Mouse (Mus musculus) embryonic facial prominence, embryonic 14.5 days (tissue): ENCODE measurements at regions not wholly inside any gene's neighbourhood (a gene's known extent, or its start where the extent isn't known, plus 50 kb on each side); places are given as distances from the start of the nearest gene placed in this dataset.
A peak's percentile ranks its signal among the peaks of the same experiment; 100 is the strongest.

ENCODE experiments used
- ATAC-seq: fragments of 200-750 bp; cut with Nextera tagmentation; 2 replicates; pipeline ENCODE4 v1.8.0; 2017; ENCODE audit warnings: low read depth, moderate number of reproducible peaks, moderate TSS enrichment
- DNase-seq: peaks from one replicate; pipeline ENCODE4 v3.0.0-alpha.2; 2015; ENCODE audit warnings: low spot score
- H3K27ac ChIP-seq: fragments of 300-500 bp; sonication (generic); replicated peaks from 2 replicates; pipeline ENCODE4 v1.5.1; 2014; ENCODE audit warnings: low read depth, mild to moderate bottlenecking, low read length, moderate library complexity
- H3K27me3 ChIP-seq: fragments of 300-500 bp; sonication (generic); replicated peaks from 2 replicates; pipeline ENCODE4 v1.6.1; 2014; ENCODE audit warnings: low read length; ENCODE audit not compliant: control insufficient read depth, insufficient read depth
- H3K36me3 ChIP-seq: fragments of 300-500 bp; sonication (generic); 2 replicates; pipeline ENCODE4 v1.6.1; 2014; ENCODE audit warnings: low read length, mixed read lengths; ENCODE audit not compliant: control insufficient read depth, insufficient read depth
- H3K4me1 ChIP-seq: fragments of 300-500 bp; sonication (generic); 2 replicates; pipeline ENCODE4 v1.6.1; 2014; ENCODE audit warnings: antibody characterized with exemption, low read length; ENCODE audit not compliant: control insufficient read depth, insufficient read depth
- H3K4me2 ChIP-seq: fragments of 300-500 bp; sonication (generic); 2 replicates; pipeline ENCODE4 v1.6.1; 2014; ENCODE audit warnings: low read depth, mild to moderate bottlenecking, low read length, moderate library complexity, mixed read lengths
- H3K4me3 ChIP-seq: fragments of 300-500 bp; sonication (generic); 2 replicates; pipeline ENCODE4 v1.5.1; 2014; ENCODE audit warnings: low read depth, mild to moderate bottlenecking, low read length
- H3K9ac ChIP-seq: fragments of 300-500 bp; sonication (generic); 2 replicates; pipeline ENCODE4 v1.6.1; 2014; ENCODE audit warnings: low read depth, mild to moderate bottlenecking, low read length, moderate library complexity, mixed read lengths
- H3K9me3 ChIP-seq: fragments of 300-500 bp; sonication (generic); 2 replicates; pipeline ENCODE4 v1.6.1; 2016; ENCODE audit warnings: low read length; ENCODE audit not compliant: control insufficient read depth
- WGBS: fragments of 180-500 bp; shearing (Covaris S2); extraction: QIAGEN DNeasy Blood & Tissue Kit; methylation state at CpG from one replicate; pipeline ENCODE4 v1.1.7; 2014; 5-methylcytosine and 5-hydroxymethylcytosine counted together

DNA sequence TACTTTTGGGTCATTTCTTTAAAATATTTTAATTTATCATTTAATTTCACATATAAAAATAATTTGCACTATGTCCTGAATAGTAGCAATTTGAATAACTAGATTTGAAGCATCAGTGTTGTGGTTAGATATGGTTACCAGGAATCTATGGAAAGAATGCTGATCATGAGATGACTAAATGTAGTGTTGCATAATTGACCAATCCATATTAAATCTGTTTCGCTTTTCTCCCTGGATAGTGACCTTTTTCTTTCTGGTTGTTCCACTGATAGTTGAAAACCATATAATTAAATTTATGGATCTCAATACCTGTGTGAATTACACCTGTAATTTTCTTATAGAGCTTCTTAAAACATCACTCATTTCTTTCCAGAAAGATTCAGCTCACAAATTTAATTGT is 1003.7 kb downstream of the Slc22a22 start:
- Histone ChIP-seq H3K27me3 (no peaks in the 10 kb centered on the region), H3K4me3 (no peak overlapping the region), H3K4me1 (no peaks in the 10 kb centered on the region), H3K36me3 (no peaks in the 10 kb centered on the region), H3K27ac (no peak overlapping the region), H3K4me2 (no peak overlapping the region), H3K9me3 (no peaks in the 10 kb centered on the region), H3K9ac (no peak overlapping the region)
- no peak for DNase-seq
- WGBS: 88% methylated on average over 1 of the region's 1 CpGs
- ATAC-seq: no peak

GRCm38 (mm10) chr15:56451881-56452280 is 1025.5 kb downstream of the Slc22a22 start:
- H3K27me3 ChIP-seq: no peaks in the 10 kb centered on the region
- DNase-seq (peak; percentile 39), ATAC-seq (peak; percentile 47; the same call in 1 of the 2 replicates)
- no peak overlapping the region for H3K4me3 ChIP-seq
- no peaks in the 10 kb centered on the region for H3K36me3 ChIP-seq
- H3K27ac ChIP-seq: no peak overlapping the region
- H3K9ac ChIP-seq: no peak overlapping the region
- 56% methylated on average over 4 of the region's 4 CpGs for WGBS
- no peaks in the 10 kb centered on the region for H3K9me3 ChIP-seq
- H3K4me2 ChIP-seq: no peak overlapping the region
- no peaks in the 10 kb centered on the region for H3K4me1 ChIP-seq

- Histone ChIP-seq H3K4me3 (no peak overlapping the region), H3K27me3 (no peaks in the 10 kb centered on the region), H3K36me3 (no peaks in the 10 kb centered on the region), H3K9ac (no peak overlapping the region), H3K9me3 (no peaks in the 10 kb centered on the region), H3K27ac (no peak overlapping the region), H3K4me2 (no peak overlapping the region), H3K4me1 (no peaks in the 10 kb centered on the region)
- ATAC-seq: peak; percentile 75; the same call in 1 of the 2 replicates
- peak; percentile 61 for DNase-seq
- 51% methylated on average over 10 of the region's 10 CpGs for WGBS
Measured at GRCm38 (mm10) chr15:56448015-56448645, 1029.3 kb downstream of the Slc22a22 start.

DNA sequence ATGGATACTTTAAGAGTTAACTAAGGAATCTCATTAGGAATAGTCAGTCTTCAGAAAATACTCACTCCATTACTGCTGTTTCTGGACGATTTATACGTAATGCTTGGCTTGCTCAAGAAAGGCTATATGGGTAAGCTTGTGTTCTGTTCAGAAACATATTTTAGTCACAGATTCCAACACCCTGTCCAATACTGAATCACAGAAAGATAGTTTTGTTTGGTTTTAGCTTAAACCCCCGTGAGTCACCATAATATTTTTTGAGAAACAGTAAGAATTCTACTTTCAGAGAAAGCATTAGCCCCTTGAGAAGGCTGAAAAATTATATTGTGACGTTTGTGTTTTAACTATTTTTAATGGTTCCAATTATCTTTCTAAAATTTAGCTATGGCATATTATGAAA is 1037.3 kb downstream of the Slc22a22 start:
- no peak for DNase-seq
- no peaks in the 10 kb centered on the region for H3K27me3 ChIP-seq
- H3K4me1 ChIP-seq: no peaks in the 10 kb centered on the region
- no peaks in the 10 kb centered on the region for H3K36me3 ChIP-seq
- no peak overlapping the region for H3K4me3 ChIP-seq
- 69% methylated on average over 4 of the region's 4 CpGs for WGBS
- H3K9ac ChIP-seq: no peak overlapping the region
- H3K4me2 ChIP-seq: no peak overlapping the region
- ATAC-seq: no peak
- H3K27ac ChIP-seq: no peak overlapping the region
- H3K9me3 ChIP-seq: no peaks in the 10 kb centered on the region

DNA sequence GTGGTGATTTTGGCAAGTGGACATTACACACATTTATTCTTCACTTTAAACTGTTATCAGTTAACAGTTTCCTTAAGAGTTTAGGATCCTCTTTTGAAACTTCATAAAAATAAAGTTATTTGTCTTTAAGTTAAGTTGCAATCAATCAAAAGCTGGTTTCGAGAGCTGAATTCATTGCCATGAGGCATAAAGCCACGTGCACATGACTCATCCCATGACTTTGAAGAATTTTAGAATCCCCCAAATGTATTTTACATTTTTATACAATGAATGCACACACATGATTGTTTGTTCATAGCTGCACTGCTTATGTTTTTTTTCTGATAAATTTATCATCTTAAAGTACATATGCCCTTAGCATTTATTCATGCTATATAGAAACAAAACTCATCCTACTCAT is 1039.1 kb downstream of the Slc22a22 start:
- Histone ChIP-seq H3K9me3 (no peaks in the 10 kb centered on the region), H3K27ac (no peak overlapping the region), H3K27me3 (no peaks in the 10 kb centered on the region), H3K4me1 (no peaks in the 10 kb centered on the region), H3K4me2 (no peak overlapping the region), H3K9ac (no peak overlapping the region), H3K36me3 (no peaks in the 10 kb centered on the region), H3K4me3 (no peak overlapping the region)
- ATAC-seq: no peak
- DNase-seq: no peak
- 75% methylated on average over 2 of the region's 2 CpGs for WGBS

DNA sequence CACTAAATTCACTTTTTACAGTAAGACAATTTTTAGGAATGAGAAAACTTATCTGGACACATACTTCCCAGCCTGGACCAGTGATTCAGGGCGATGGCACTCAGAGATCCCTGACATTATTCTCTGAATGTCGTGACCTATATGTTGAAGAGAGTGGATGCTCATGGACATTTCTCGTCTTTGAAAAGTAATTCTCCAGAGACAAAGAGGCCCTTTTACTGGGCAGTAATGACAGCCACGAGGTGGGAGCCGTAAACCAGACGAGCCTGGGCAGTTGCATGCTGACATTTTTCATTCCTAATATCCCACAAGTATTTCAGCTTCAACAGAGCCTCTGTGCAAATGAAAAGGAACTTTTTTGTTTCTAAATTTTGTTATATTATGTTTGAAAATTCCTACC is 1041.3 kb downstream of the Slc22a22 start:
- Histone ChIP-seq H3K36me3 (no peaks in the 10 kb centered on the region), H3K27me3 (no peaks in the 10 kb centered on the region), H3K9me3 (no peaks in the 10 kb centered on the region), H3K27ac (no peak overlapping the region), H3K4me3 (no peak overlapping the region), H3K4me2 (no peak overlapping the region), H3K9ac (no peak overlapping the region), H3K4me1 (no peaks in the 10 kb centered on the region)
- no peak for ATAC-seq
- DNase-seq: no peak
- 47% methylated on average over 6 of the region's 6 CpGs for WGBS

- no peaks in the 10 kb centered on the region for H3K27me3 ChIP-seq
- H3K4me3 ChIP-seq: no peak overlapping the region
- DNase-seq (no peak), ATAC-seq (no peak)
- no peak overlapping the region for H3K27ac ChIP-seq
- H3K9ac ChIP-seq: no peak overlapping the region
- H3K4me2 ChIP-seq: no peak overlapping the region
- H3K36me3 ChIP-seq: no peaks in the 10 kb centered on the region
- no peaks in the 10 kb centered on the region for H3K4me1 ChIP-seq
- H3K9me3 ChIP-seq: no peaks in the 10 kb centered on the region
- 21% methylated on average over 4 of the region's 4 CpGs for WGBS
Measured at GRCm38 (mm10) chr15:56425986-56426385, 1051.4 kb downstream of the Slc22a22 start.

- Histone ChIP-seq H3K27ac (no peak overlapping the region), H3K4me1 (no peaks in the 10 kb centered on the region), H3K27me3 (no peaks in the 10 kb centered on the region), H3K9ac (no peak overlapping the region), H3K4me2 (no peak overlapping the region), H3K4me3 (no peak overlapping the region), H3K36me3 (no peaks in the 10 kb centered on the region), H3K9me3 (no peaks in the 10 kb centered on the region)
- WGBS: 39% methylated on average over 1 of the region's 1 CpGs
- ATAC-seq: no peak
- DNase-seq: no peak
Measured at GRCm38 (mm10) chr15:56420681-56421080, 1056.7 kb downstream of the Slc22a22 start.

DNA sequence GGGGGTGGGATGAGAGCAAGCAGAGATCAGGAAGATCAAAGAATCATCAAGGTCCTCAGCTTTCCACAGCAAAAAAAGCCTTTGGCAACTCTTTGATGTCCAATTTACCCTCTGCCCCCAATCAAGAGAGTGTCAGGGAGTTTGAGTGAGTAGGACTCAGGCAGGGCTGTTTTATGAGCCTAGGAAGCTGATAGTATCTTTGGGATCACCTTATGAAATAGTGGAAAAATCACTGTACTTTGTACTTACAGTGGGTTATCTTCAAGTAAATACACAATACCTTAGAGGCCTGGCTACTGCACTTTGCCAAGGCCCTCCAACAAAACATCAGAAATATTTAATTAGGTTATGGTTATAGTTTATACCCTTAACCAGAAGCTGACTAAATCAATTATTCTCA is 1085.4 kb downstream of the Slc22a22 start:
- no peak overlapping the region for H3K27ac ChIP-seq
- H3K4me1 ChIP-seq: no peaks in the 10 kb centered on the region
- no peaks in the 10 kb centered on the region for H3K9me3 ChIP-seq
- H3K4me3 ChIP-seq: no peak overlapping the region
- DNase-seq (no peak), ATAC-seq (no peak)
- H3K36me3 ChIP-seq: no peaks in the 10 kb centered on the region
- H3K9ac ChIP-seq: no peak overlapping the region
- no peak overlapping the region for H3K4me2 ChIP-seq
- no peaks in the 10 kb centered on the region for H3K27me3 ChIP-seq
